Mouse (Mus musculus) intestine, embryonic 16.5 days (tissue): Measurements from ENCODE around the gene Rnf10. TPM values are rescaled to one million over a fixed set of nuclear protein-coding genes. Genes with fewer than 3 reads are reported as not detected.

Experiments
- ATAC-seq: fragments of 200-750 bp; cut with Nextera tagmentation; 2 replicates; pipeline ENCODE4 v1.8.0; 2017; ENCODE audit warnings: moderate TSS enrichment, moderate library complexity
- H3K27ac ChIP-seq: fragments of 300-500 bp; sonication (generic); 2 replicates; pipeline ENCODE4 v1.5.1; 2014; ENCODE audit warnings: mild to moderate bottlenecking, low read length
- H3K27me3 ChIP-seq: fragments of 300-500 bp; sonication (generic); replicated peaks from 2 replicates; pipeline ENCODE4 v1.6.1; 2014; ENCODE audit warnings: low read length, control low read depth, mixed read lengths; ENCODE audit not compliant: control insufficient read depth, insufficient read depth
- H3K36me3 ChIP-seq: fragments of 300-500 bp; sonication (generic); 2 replicates; pipeline ENCODE4 v1.6.1; 2014; ENCODE audit warnings: low read length, control low read depth; ENCODE audit not compliant: control insufficient read depth, insufficient read depth
- H3K4me1 ChIP-seq: fragments of 300-500 bp; sonication (generic); 2 replicates; pipeline ENCODE4 v1.6.1; 2014; ENCODE audit warnings: low read length, control low read depth, mixed read lengths; ENCODE audit not compliant: control insufficient read depth, insufficient read depth
- H3K4me2 ChIP-seq: fragments of 300-500 bp; sonication (generic); 2 replicates; pipeline ENCODE4 v1.6.1; 2014; ENCODE audit warnings: low read depth, low read length, control low read depth
- H3K4me3 ChIP-seq: fragments of 300-500 bp; sonication (generic); 2 replicates; pipeline ENCODE4 v1.5.1; 2014; ENCODE audit warnings: mild to moderate bottlenecking, low read length
- H3K9ac ChIP-seq: fragments of 300-500 bp; sonication (generic); 2 replicates; pipeline ENCODE4 v1.6.1; 2014; ENCODE audit warnings: low read depth, low read length
- H3K9me3 ChIP-seq: fragments of 300-500 bp; sonication (generic); 2 replicates; pipeline ENCODE4 v1.6.1; 2016; ENCODE audit warnings: low read length, control low read depth; ENCODE audit not compliant: control insufficient read depth
- WGBS: fragments of 180-500 bp; shearing (Covaris S2); extraction: QIAGEN DNeasy Blood & Tissue Kit; methylation state at CpG from one replicate; pipeline ENCODE4 v1.1.7; 2014; 5-methylcytosine and 5-hydroxymethylcytosine counted together
- polyA plus RNA-seq: library from polyadenylated mRNA; unstranded; fragments of >200 nt; fragmentation: Nextera tagmentation; extraction: Ambion mirVana; gene quantifications from 2 replicates; pipeline ENCODE4 v1.2.1, GENCODE M21; 2015

Rnf10 gene
- polyA plus RNA-seq, 1 experiment from 2014 or later, result 90.4 TPM

GRCm38 (mm10) chr5:115278785-115279184 lies 6.1 kb upstream of the Rnf10 start:
- Histone ChIP-seq H3K4me3 (no peak overlapping the region), H3K27ac (no peak overlapping the region), H3K9me3 (0 out of 2 replicates have a peak, but pooled peaks cover 3% of the 10 kb centered on the region), H3K4me1 (peaks cover 7% of the 10 kb centered on the region; the same call in 1 of the 2 replicates), H3K36me3 (no peaks in the 10 kb centered on the region), H3K27me3 (no peaks in the 10 kb centered on the region), H3K9ac (no peak overlapping the region), H3K4me2 (no peak overlapping the region)
- no peak for ATAC-seq
- WGBS, result 57% methylated on average over 2 of the region's 2 CpGs

DNA sequence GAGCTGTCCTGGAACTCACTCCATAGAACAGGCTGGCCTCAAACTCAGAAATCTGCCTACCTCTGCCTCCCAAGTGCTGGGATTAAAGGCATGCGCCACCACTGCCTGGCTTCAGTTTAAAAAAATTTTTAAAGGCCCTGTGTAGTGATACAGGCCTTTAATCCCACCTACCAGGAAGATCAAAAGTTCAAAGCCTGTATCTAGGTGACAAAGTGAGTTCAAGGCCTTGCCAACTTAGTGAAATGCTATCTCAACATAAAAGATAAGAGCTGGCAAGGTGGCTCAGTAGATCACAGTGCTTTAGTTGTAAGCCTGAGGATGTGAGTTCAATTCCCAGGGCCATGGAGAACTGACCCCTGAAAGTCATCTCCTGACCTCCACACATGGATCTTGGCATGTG lies 5.4 kb upstream of the Rnf10 start:
- Histone ChIP-seq H3K4me1 (peaks cover 13% of the 10 kb centered on the region; the same call in 1 of the 2 replicates), H3K36me3 (no peaks in the 10 kb centered on the region), H3K27ac (no peak overlapping the region), H3K9me3 (0 out of 2 replicates have a peak, but pooled peaks cover 3% of the 10 kb centered on the region), H3K4me2 (no peak overlapping the region), H3K4me3 (no peak overlapping the region), H3K9ac (no peak overlapping the region), H3K27me3 (no peaks in the 10 kb centered on the region)
- WGBS, result 56% methylated on average over 1 of the region's 1 CpGs
- no peak for ATAC-seq

- Histone ChIP-seq H3K27me3 (no peaks in the 10 kb centered on the region), H3K4me3 (no peak overlapping the region), H3K27ac (no peak overlapping the region), H3K4me1 (peaks cover 16% of the 10 kb centered on the region), H3K9me3 (0 out of 2 replicates have a peak, but pooled peaks cover 3% of the 10 kb centered on the region), H3K9ac (no peak overlapping the region), H3K4me2 (no peak overlapping the region), H3K36me3 (no peaks in the 10 kb centered on the region)
- WGBS, result 40% methylated on average over 14 of the region's 14 CpGs
- ATAC-seq, result no peak
Measured at GRCm38 (mm10) chr5:115275998-115276397, 3.3 kb upstream of the Rnf10 start.

- H3K27ac ChIP-seq, result no peak overlapping the region
- no peaks in the 10 kb centered on the region for H3K27me3 ChIP-seq
- ATAC-seq, result no peak
- peaks cover 24% of the 10 kb centered on the region for H3K4me1 ChIP-seq
- H3K4me3 ChIP-seq, result no peak overlapping the region
- H3K36me3 ChIP-seq, result no peaks in the 10 kb centered on the region; the same call in 1 of the 2 replicates
- 0 out of 2 replicates have a peak, but pooled peaks cover 3% of the 10 kb centered on the region for H3K9me3 ChIP-seq
- no peak overlapping the region for H3K9ac ChIP-seq
- 81% methylated on average over 1 of the region's 1 CpGs for WGBS
- H3K4me2 ChIP-seq, result no peak overlapping the region
Measured at GRCm38 (mm10) chr5:115274771-115275170, 2.1 kb upstream of the Rnf10 start.

DNA sequence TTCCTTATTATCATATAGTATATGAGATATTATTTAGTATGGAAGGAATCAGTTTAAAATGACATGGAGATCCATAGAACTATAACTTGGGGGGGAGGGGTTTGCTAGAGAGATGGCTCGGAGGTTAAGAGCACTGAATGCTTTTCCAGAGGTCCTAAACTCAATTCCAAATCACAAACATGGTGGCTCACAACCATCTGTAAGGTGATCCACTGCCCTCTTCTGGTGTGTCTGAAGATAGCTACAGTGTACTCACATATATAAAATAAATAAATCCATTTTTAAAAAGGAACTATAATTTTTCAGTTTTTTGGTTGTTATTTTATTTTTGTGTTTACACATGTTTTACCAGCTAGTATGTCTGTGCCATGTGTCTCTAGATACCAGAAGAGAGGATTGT lies 1.7 kb upstream of the Rnf10 start:
- H3K4me3 ChIP-seq, result no peak overlapping the region
- no peak overlapping the region for H3K9ac ChIP-seq
- no peak overlapping the region for H3K27ac ChIP-seq
- WGBS, result 78% methylated on average over 1 of the region's 1 CpGs
- H3K9me3 ChIP-seq, result 0 out of 2 replicates have a peak, but pooled peaks cover 3% of the 10 kb centered on the region
- ATAC-seq, result no peak
- H3K36me3 ChIP-seq, result no peaks in the 10 kb centered on the region; the same call in 1 of the 2 replicates
- H3K4me1 ChIP-seq, result peaks cover 28% of the 10 kb centered on the region
- no peak overlapping the region for H3K4me2 ChIP-seq
- H3K27me3 ChIP-seq, result no peaks in the 10 kb centered on the region

DNA sequence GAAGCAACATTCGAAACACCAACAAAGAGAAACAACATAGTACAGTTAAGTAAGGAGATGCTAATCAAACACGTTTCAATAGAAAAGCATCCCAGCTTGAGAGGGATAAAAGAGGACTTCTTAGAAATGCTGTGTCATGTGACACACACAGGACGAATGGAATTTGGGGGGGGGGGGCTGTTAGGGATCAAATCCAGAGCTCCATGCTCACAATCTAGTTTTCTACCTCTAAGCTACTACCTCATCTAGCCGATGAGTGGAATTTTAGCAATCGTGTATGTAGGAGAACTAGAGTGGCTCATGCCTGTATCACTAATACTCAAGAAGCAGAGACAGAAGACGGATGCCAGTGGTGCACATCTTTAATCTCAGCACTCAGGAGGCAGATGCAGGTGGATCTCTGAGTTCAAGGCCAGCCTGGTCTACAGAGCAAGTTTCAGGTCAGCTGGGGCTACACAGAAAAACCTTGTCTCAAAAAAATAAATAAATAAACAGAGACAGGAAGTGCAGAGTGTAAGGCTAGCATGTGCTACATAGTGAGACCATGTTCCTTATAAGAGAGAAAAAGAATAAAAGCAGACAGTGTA lies 944 bp upstream of the Rnf10 start:
- WGBS, result 71% methylated on average over 6 of the region's 6 CpGs
- H3K4me3 ChIP-seq, result no peak overlapping the region

GRCm38 (mm10) chr5:115271931-115272811 lies 527 bp downstream of the Rnf10 start:
- Histone ChIP-seq H3K4me1 (peaks cover 36% of the 10 kb centered on the region), H3K9me3 (0 out of 2 replicates have a peak, but pooled peaks cover 3% of the 10 kb centered on the region), H3K4me2 (peak overlapping the region; percentile 79), H3K9ac (peak overlapping the region; percentile 98), H3K27me3 (no peaks in the 10 kb centered on the region), H3K27ac (peak overlapping the region; percentile 73), H3K4me3 (peak overlapping the region; percentile 99), H3K36me3 (no peaks in the 10 kb centered on the region; the same call in 1 of the 2 replicates)
- ATAC-seq, result peak; percentile 66
- under 1% methylated on average over 64 of the region's 77 CpGs for WGBS

More for the DNA sequence above, 944 bp upstream of the Rnf10 start:
- ATAC-seq, result no peak
- Histone ChIP-seq H3K9ac (peak overlapping the region; percentile 54; the same call in 1 of the 2 replicates), H3K4me1 (peaks cover 32% of the 10 kb centered on the region), H3K27ac (no peak overlapping the region), H3K4me2 (peak overlapping the region; percentile 52; the same call in 1 of the 2 replicates), H3K9me3 (0 out of 2 replicates have a peak, but pooled peaks cover 3% of the 10 kb centered on the region), H3K27me3 (no peaks in the 10 kb centered on the region), H3K36me3 (no peaks in the 10 kb centered on the region; the same call in 1 of the 2 replicates)

GRCm38 (mm10) chr5:115269969-115270368 lies 2.7 kb downstream of the Rnf10 start:
- ATAC-seq, result no peak

GRCm38 (mm10) chr5:115268266-115268665 lies 4.4 kb downstream of the Rnf10 start:
- WGBS, result 36% methylated on average over 3 of the region's 3 CpGs
- H3K4me2 ChIP-seq, result no peak overlapping the region
- no peak for ATAC-seq
- no peaks in the 10 kb centered on the region for H3K27me3 ChIP-seq
- H3K27ac ChIP-seq, result no peak overlapping the region
- no peak overlapping the region for H3K4me3 ChIP-seq
- H3K9me3 ChIP-seq, result no peaks in the 10 kb centered on the region
- peaks cover 36% of the 10 kb centered on the region for H3K4me1 ChIP-seq
- H3K36me3 ChIP-seq, result no peaks in the 10 kb centered on the region; the same call in 1 of the 2 replicates
- H3K9ac ChIP-seq, result no peak overlapping the region

More at GRCm38 (mm10) chr5:115269969-115270368, 2.7 kb downstream of the Rnf10 start:
- WGBS, result 75% methylated on average over 1 of the region's 1 CpGs
- Histone ChIP-seq H3K27ac (no peak overlapping the region), H3K4me3 (no peak overlapping the region; the same call in 1 of the 2 replicates), H3K9ac (no peak overlapping the region), H3K36me3 (no peaks in the 10 kb centered on the region; the same call in 1 of the 2 replicates), H3K4me2 (peak overlapping the region; percentile 79; the same call in 1 of the 2 replicates), H3K9me3 (no peaks in the 10 kb centered on the region), H3K27me3 (no peaks in the 10 kb centered on the region), H3K4me1 (peaks cover 40% of the 10 kb centered on the region)
